Mouse (Mus musculus) MEL (cell line): Measurements from ENCODE around the gene Gls.

Experiments used
- CTCF ChIP-seq, 3 experiments: IDR thresholded peaks in 2 of 3; conservative IDR thresholded peaks in 1 of 3; 2 replicates each; pipeline ENCODE4 v1.5.1; 2011 to 2012; ENCODE audit warnings: low read length in 3 of 3, low read depth in 2 of 3, mild to moderate bottlenecking in 2 of 3, improper control_type of control experiment in 1 of 3, inconsistent platforms in 1 of 3, mixed read lengths in 1 of 3, moderate library complexity in 1 of 3; ENCODE audit not compliant: control insufficient read depth in 1 of 3, insufficient read depth in 1 of 3, poor library complexity in 1 of 3, severe bottlenecking in 1 of 3
- MAZ ChIP-seq: IDR thresholded peaks from 2 replicates; pipeline ENCODE4 v1.6.1; 2012; ENCODE audit warnings: low read depth, mild to moderate bottlenecking, inconsistent platforms, low read length, improper control_type of control experiment
- POLR2A ChIP-seq, 2 experiments: IDR thresholded peaks; 2 replicates each; pipeline ENCODE4 v1.6.1; 2011 to 2012; ENCODE audit warnings: low read length in 2 of 2, mild to moderate bottlenecking in 2 of 2, control low read depth in 1 of 2, improper control_type of control experiment in 1 of 2, low read depth in 1 of 2, moderate library complexity in 1 of 2; ENCODE audit not compliant: control insufficient read depth in 1 of 2, insufficient read depth in 1 of 2, poor library complexity in 1 of 2
- TBP ChIP-seq: IDR thresholded peaks from 2 replicates; pipeline ENCODE4 v1.8.0; 2011; ENCODE audit warnings: low read depth, low read length, improper control_type of control experiment
- TCF12 ChIP-seq: IDR thresholded peaks from 2 replicates; pipeline ENCODE4 v1.6.1; 2014; ENCODE audit warnings: low read depth, mild to moderate bottlenecking, inconsistent platforms, low read length, improper control_type of control experiment, moderate library complexity
- ZC3H11A ChIP-seq: IDR thresholded peaks from 2 replicates; pipeline ENCODE4 v1.6.1; 2012; ENCODE audit warnings: low read depth, mild to moderate bottlenecking, inconsistent platforms, low read length, improper control_type of control experiment

DNA sequence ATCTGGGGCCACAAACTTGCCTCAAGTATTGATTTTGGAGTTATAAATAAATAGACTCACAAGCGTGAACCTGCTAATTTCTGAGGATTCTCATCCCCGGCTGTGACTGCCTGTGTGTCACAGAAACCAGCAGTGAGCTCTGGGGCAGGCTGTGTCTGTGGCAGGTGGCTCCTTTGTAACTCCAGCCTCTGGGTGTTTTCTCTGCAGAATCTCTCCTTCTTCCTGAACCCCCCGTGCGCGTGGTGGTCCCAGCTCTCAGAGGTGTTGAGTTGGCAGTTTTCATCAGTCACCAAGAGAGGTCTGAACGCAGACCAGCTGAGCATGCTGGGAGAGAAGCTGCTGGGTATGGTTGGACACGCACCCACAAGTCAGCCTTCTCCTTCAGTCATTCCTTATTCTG is 84.3 kb downstream of the Gls start:
- no peak for TF ChIP-seq TBP
- TF ChIP-seq TCF12: no peak
- TF ChIP-seq POLR2A (IDR thresholded peaks at IDR 0.05; ENCODE audit: control insufficient read depth in 1 of 2, insufficient read depth in 1 of 2, low read depth in 1 of 2, low read length in 2 of 2, poor library complexity in 1 of 2): no peak
- no peak for TF ChIP-seq CTCF (IDR thresholded peaks at IDR 0.05 in 2 of 3, conservative IDR thresholded peaks at IDR 0.05 in 1 of 3; ENCODE audit: control insufficient read depth in 1 of 3, insufficient read depth in 1 of 3, low read depth in 2 of 3, low read length in 3 of 3, poor library complexity in 1 of 3, severe bottlenecking in 1 of 3)
- TF ChIP-seq MAZ: no peak
- no peak for TF ChIP-seq ZC3H11A
